Comparison of ENCODE assay signal across 11 mouse cellular contexts in genomic region chr16:58354551-58354950, GRCm38 (mm10). TPM values are rescaled to one million over a fixed set of nuclear protein-coding genes. Genes with fewer than 3 reads are reported as not detected.
DNase-seq lines count a peak whose midpoint lies in the region; ATAC-seq lines count a peak whose summit lies in the region.
"Had no signal": no experiment of that assay in that cellular context is flagged by ENCODE, and none has a peak within 500 bp of the region (broad histone marks: within the 10 kb centered on the region; RNA-seq: fewer than 3 reads in every experiment).

No protein-coding gene starts in this region.

- H3K27ac ChIP-seq in hindbrain, embryonic 13.5 days: no peak overlapping the region
- no peak overlapping the region for H3K27ac ChIP-seq in hindbrain, embryonic 14.5 days
- H3K27ac ChIP-seq: layer of hippocampus, adult 2 months; limb, embryonic 13.5 days had no signal

- no peaks in the 10 kb centered on the region for H3K9me3 ChIP-seq in hindbrain, embryonic 13.5 days
- H3K9me3 ChIP-seq in hindbrain, embryonic 14.5 days (ENCODE audit: control insufficient read depth, low read length): no peaks in the 10 kb centered on the region
- H3K9me3 ChIP-seq: limb, embryonic 13.5 days had no signal

- H3K4me2 ChIP-seq in hindbrain, embryonic 13.5 days: no peak overlapping the region
- H3K4me2 ChIP-seq in hindbrain, embryonic 14.5 days (replicated peaks): no peak overlapping the region
- H3K4me2 ChIP-seq: limb, embryonic 13.5 days had no signal

- no peak for DNase-seq in hindbrain, embryonic 14.5 days (ENCODE audit: low spot score)
- peak; percentile 23 for DNase-seq in lung, postnatal 10 days
- DNase-seq in lung, postnatal 25 days (ENCODE audit: low spot score): no peak
- peak; percentile 64 for DNase-seq in gastrocnemius, postnatal 25 days
- peak; percentile 7 for DNase-seq in ovary, postnatal 14 days (ENCODE audit: low spot score)
- DNase-seq in embryo, embryonic 11 days: no peak
- DNase-seq: thymus, adult 18-20 months had no signal

- H3K9ac ChIP-seq in hindbrain, embryonic 13.5 days: no peak overlapping the region
- no peak overlapping the region for H3K9ac ChIP-seq in hindbrain, embryonic 14.5 days
- H3K9ac ChIP-seq: limb, embryonic 13.5 days had no signal

- ATAC-seq in hindbrain, embryonic 13.5 days (ENCODE audit: low FRiP score): peak; percentile 65; the same call in 1 of the 2 replicates
- no peak for ATAC-seq in hindbrain, embryonic 14.5 days (ENCODE audit: low FRiP score)
- ATAC-seq: forebrain, embryonic 16.5 days had no signal

- H3K4me1 ChIP-seq in hindbrain, embryonic 13.5 days (replicated peaks): peaks cover 8% of the 10 kb centered on the region
- H3K4me1 ChIP-seq in hindbrain, embryonic 14.5 days (replicated peaks; ENCODE audit: control insufficient read depth, insufficient read depth, low read length): 0 out of 2 replicates have a peak, but pooled peaks cover 4% of the 10 kb centered on the region

- no peaks in the 10 kb centered on the region for H3K27me3 ChIP-seq in hindbrain, embryonic 13.5 days
- no peaks in the 10 kb centered on the region for H3K27me3 ChIP-seq in hindbrain, embryonic 14.5 days (ENCODE audit: control insufficient read depth, insufficient read depth, low read length)
- H3K27me3 ChIP-seq: limb, embryonic 13.5 days had no signal

- 48% methylated on average over 6 of the region's 6 CpGs for WGBS in hindbrain, embryonic 13.5 days
- 46% methylated on average over 6 of the region's 6 CpGs for WGBS in hindbrain, embryonic 14.5 days

- no peak overlapping the region for H3K4me3 ChIP-seq in hindbrain, embryonic 13.5 days
- no peak overlapping the region for H3K4me3 ChIP-seq in hindbrain, embryonic 14.5 days (replicated peaks; ENCODE audit: low read length)
- H3K4me3 ChIP-seq: layer of hippocampus, adult 2 months; limb, embryonic 13.5 days had no signal

- H3K36me3 ChIP-seq in hindbrain, embryonic 13.5 days: no peaks in the 10 kb centered on the region
- H3K36me3 ChIP-seq in hindbrain, embryonic 14.5 days (replicated peaks; ENCODE audit: control insufficient read depth, insufficient read depth): no peaks in the 10 kb centered on the region
- H3K36me3 ChIP-seq: limb, embryonic 13.5 days had no signal

RNA-seq across cellular contexts. Expression of gene Dcbld2, which starts 53.7 kb away (rescaled TPM):
- polyA plus RNA-seq in hindbrain, embryonic 13.5 days (2015; fragmentation: Nextera tagmentation; extraction: Ambion mirVana): 5.0 and 5.9 TPM in 2 replicates
- polyA plus RNA-seq in hindbrain, embryonic 14.5 days (2014; fragmentation: Nextera tagmentation; extraction: Ambion mirVana): 8.5 and 8.7 TPM in 2 replicates
- total RNA-seq in gastrocnemius, postnatal 25 days (2021): 1 to 10 TPM; 4.2 to 6.9 TPM

Comparison
In these comparisons a context has a peak if more than half of its experiments do, and no peak if none do; other contexts are left out.
1. DNase-seq: peak in lung, postnatal 10 days (single experiment), gastrocnemius, postnatal 25 days (single experiment) and ovary, postnatal 14 days (single experiment); none in hindbrain, embryonic 14.5 days (single experiment), lung, postnatal 25 days (single experiment) and embryo, embryonic 11 days (single experiment).